ENCODE assay signal across 8 mouse cellular contexts in genomic region chr2:181581016-181581401, GRCm38 (mm10). TPM values are rescaled to one million over a fixed set of nuclear protein-coding genes. Genes with fewer than 3 reads are reported as not detected.
DNase-seq lines count a peak whose midpoint lies in the region; ATAC-seq and TF ChIP-seq lines count a peak whose summit lies in the region.

No protein-coding gene starts in this region.

- H3K4me1 ChIP-seq in embryonic facial prominence, embryonic 11.5 days (ENCODE audit: control insufficient read depth, insufficient read depth, low read length) = no peaks in the 10 kb centered on the region
- peaks cover 22% of the 10 kb centered on the region for H3K4me1 ChIP-seq in limb, embryonic 10.5 days
- peaks cover 18% of the 10 kb centered on the region for H3K4me1 ChIP-seq in midbrain, embryonic 12.5 days
- peaks cover 18% of the 10 kb centered on the region for H3K4me1 ChIP-seq in small intestine, adult 2 months (ENCODE audit: control insufficient read depth, insufficient read depth, insufficient read length, low read length)

- peak; percentile 94 for TF ChIP-seq CTCF in small intestine, adult 2 months (IDR thresholded peaks at IDR 0.05; ENCODE audit: extremely low read depth, insufficient read length, insufficient replicate concordance, low read depth, low read length)

- no peaks in the 10 kb centered on the region for H3K9me3 ChIP-seq in embryonic facial prominence, embryonic 11.5 days (replicated peaks; ENCODE audit: control insufficient read depth, low read length)
- no peaks in the 10 kb centered on the region for H3K9me3 ChIP-seq in limb, embryonic 10.5 days (replicated peaks)
- no peaks in the 10 kb centered on the region for H3K9me3 ChIP-seq in midbrain, embryonic 12.5 days

- peak overlapping the region; percentile 89 for H3K9ac ChIP-seq in embryonic facial prominence, embryonic 11.5 days (replicated peaks; ENCODE audit: low read length)
- H3K9ac ChIP-seq in midbrain, embryonic 12.5 days (replicated peaks) = peak overlapping the region; percentile 87

- 0% methylated on average over 11 of the region's 11 CpGs for WGBS in embryonic facial prominence, embryonic 11.5 days
- WGBS in limb, embryonic 10.5 days = under 1% methylated on average over 11 of the region's 11 CpGs
- WGBS in midbrain, embryonic 12.5 days = 0% methylated on average over 11 of the region's 11 CpGs
- 0% methylated on average over 11 of the region's 11 CpGs for WGBS in small intestine, adult 2 months

- TF ChIP-seq POLR2A in small intestine, adult 2 months (IDR thresholded peaks at IDR 0.05; ENCODE audit: low read depth, low read length) = 0 out of 2 replicates have a peak, but pooled peaks have one; percentile 28

- DNase-seq in urinary bladder, adult 18-20 months (ENCODE audit: low spot score in 2 of 2) = peak; percentile 65 to 80
- no peak for DNase-seq in urinary bladder, postnatal 10 days (ENCODE audit: low spot score)
- peak; percentile 92 for DNase-seq in embryonic facial prominence, embryonic 11.5 days (ENCODE audit: low spot score)
- peak; percentile 99 for DNase-seq in heart, adult 11 months
- DNase-seq in kidney, adult 11 months = peak; percentile 88
- peak; percentile 91 for DNase-seq in limb, embryonic 10.5 days (ENCODE audit: low spot score)

- H3K4me3 ChIP-seq in embryonic facial prominence, embryonic 11.5 days (ENCODE audit: low read depth, low read length) = peak overlapping the region; percentile 70
- H3K4me3 ChIP-seq in limb, embryonic 10.5 days = peak overlapping the region; percentile 85
- peak overlapping the region; percentile 64 for H3K4me3 ChIP-seq in midbrain, embryonic 12.5 days
- peak overlapping the region; percentile 85 for H3K4me3 ChIP-seq in small intestine, adult 2 months (ENCODE audit: low read depth, low read length)

- ATAC-seq in embryonic facial prominence, embryonic 11.5 days (replicated peaks; ENCODE audit: insufficient number of reproducible peaks, low FRiP score, low TSS enrichment, low read depth) = peak; percentile 66
- ATAC-seq in midbrain, embryonic 12.5 days (ENCODE audit: low FRiP score, low read depth) = peak; percentile 77

- H3K4me2 ChIP-seq in embryonic facial prominence, embryonic 11.5 days (ENCODE audit: low read depth, low read length) = peak overlapping the region; percentile 93
- H3K4me2 ChIP-seq in midbrain, embryonic 12.5 days (replicated peaks) = peak overlapping the region; percentile 84

- peaks cover 8% of the 10 kb centered on the region for H3K36me3 ChIP-seq in embryonic facial prominence, embryonic 11.5 days (replicated peaks; ENCODE audit: control insufficient read depth, insufficient read depth, low read depth, low read length)
- peaks cover 30% of the 10 kb centered on the region for H3K36me3 ChIP-seq in limb, embryonic 10.5 days
- H3K36me3 ChIP-seq in midbrain, embryonic 12.5 days = peaks cover 26% of the 10 kb centered on the region
- 0 out of 2 replicates have a peak, but pooled peaks cover 5% of the 10 kb centered on the region for H3K36me3 ChIP-seq in small intestine, adult 2 months (ENCODE audit: control insufficient read depth, insufficient read depth, low read length)

- H3K27me3 ChIP-seq in embryonic facial prominence, embryonic 11.5 days (ENCODE audit: control insufficient read depth, insufficient read depth, low read length) = no peaks in the 10 kb centered on the region
- H3K27me3 ChIP-seq in limb, embryonic 10.5 days (ENCODE audit: low read depth, poor library complexity, severe bottlenecking) = no peaks in the 10 kb centered on the region
- no peaks in the 10 kb centered on the region for H3K27me3 ChIP-seq in midbrain, embryonic 12.5 days
- no peaks in the 10 kb centered on the region for H3K27me3 ChIP-seq in small intestine, adult 2 months (ENCODE audit: control insufficient read depth, insufficient read depth, low read length)

- H3K27ac ChIP-seq in embryonic facial prominence, embryonic 11.5 days (replicated peaks; ENCODE audit: low read depth, low read length) = peak overlapping the region; percentile 81
- H3K27ac ChIP-seq in limb, embryonic 10.5 days = peak overlapping the region; percentile 92
- H3K27ac ChIP-seq in midbrain, embryonic 12.5 days (replicated peaks) = peak overlapping the region; percentile 93
- H3K27ac ChIP-seq in small intestine, adult 2 months (ENCODE audit: insufficient read depth, low read depth, low read length) = peak overlapping the region; percentile 92

RNA-seq across cellular contexts. Expression of gene Uckl1, which starts 3.7 kb away (rescaled TPM):
- 33.5 and 38.6 TPM in 2 replicates for polyA plus RNA-seq in embryonic facial prominence, embryonic 11.5 days (2014; fragmentation: Nextera tagmentation; extraction: Ambion mirVana)
- polyA plus RNA-seq in limb, embryonic 10.5 days (2016; fragmentation: Nextera tagmentation; extraction: Ambion mirVana) = 36.6 and 44.1 TPM in 2 replicates
- 60.4 and 71.6 TPM in 2 replicates for polyA plus RNA-seq in midbrain, embryonic 12.5 days (2016; fragmentation: Nextera tagmentation; extraction: Ambion mirVana)
- polyA plus RNA-seq in small intestine, adult 2 months (2012; rRNA removed) = 96.9 and 149 TPM in 2 replicates

RNA-seq across cellular contexts. Expression of gene Prpf6, which starts 10.7 kb away (rescaled TPM):
- 79.0 and 80.3 TPM in 2 replicates for polyA plus RNA-seq in embryonic facial prominence, embryonic 11.5 days (2014; fragmentation: Nextera tagmentation; extraction: Ambion mirVana)
- 79.4 and 80.5 TPM in 2 replicates for polyA plus RNA-seq in limb, embryonic 10.5 days (2016; fragmentation: Nextera tagmentation; extraction: Ambion mirVana)
- polyA plus RNA-seq in midbrain, embryonic 12.5 days (2016; fragmentation: Nextera tagmentation; extraction: Ambion mirVana) = 75.2 and 80.5 TPM in 2 replicates
- 4.9 and 10.4 TPM in 2 replicates for polyA plus RNA-seq in small intestine, adult 2 months (2012; rRNA removed)

RNA-seq across cellular contexts. Expression of gene Zfp512b, which starts 11.6 kb away (rescaled TPM):
- polyA plus RNA-seq in embryonic facial prominence, embryonic 11.5 days (2014; fragmentation: Nextera tagmentation; extraction: Ambion mirVana) = 24.4 and 31.3 TPM in 2 replicates
- 37.5 and 57.7 TPM in 2 replicates for polyA plus RNA-seq in limb, embryonic 10.5 days (2016; fragmentation: Nextera tagmentation; extraction: Ambion mirVana)
- 71.9 and 85.5 TPM in 2 replicates for polyA plus RNA-seq in midbrain, embryonic 12.5 days (2016; fragmentation: Nextera tagmentation; extraction: Ambion mirVana)
- 12.7 and 15.7 TPM in 2 replicates for polyA plus RNA-seq in small intestine, adult 2 months (2012; rRNA removed)

RNA-seq across cellular contexts. Expression of gene Samd10, which starts 18.0 kb away (rescaled TPM):
- polyA plus RNA-seq in embryonic facial prominence, embryonic 11.5 days (2014; fragmentation: Nextera tagmentation; extraction: Ambion mirVana) = 22.7 and 30.3 TPM in 2 replicates
- 12.0 and 17.2 TPM in 2 replicates for polyA plus RNA-seq in limb, embryonic 10.5 days (2016; fragmentation: Nextera tagmentation; extraction: Ambion mirVana)
- 88.8 and 92.4 TPM in 2 replicates for polyA plus RNA-seq in midbrain, embryonic 12.5 days (2016; fragmentation: Nextera tagmentation; extraction: Ambion mirVana)
- 13.6 and 26.0 TPM in 2 replicates for polyA plus RNA-seq in small intestine, adult 2 months (2012; rRNA removed)
